Mouse (Mus musculus): ENCODE results near the gene Clasrp. TPM values are rescaled to one million over a fixed set of nuclear protein-coding genes. Genes with fewer than 3 reads are reported as not detected.

The Clasrp gene
- polyA plus RNA-seq, 1 experiment from 2014 or later, result 60.5 TPM

GRCm38 (mm10) chr7:19540771-19541566 lies 63.3 kb downstream of the Clasrp start:
- 94% methylated on average over 2 of the region's 2 CpGs for WGBS
- peak overlapping the region; percentile 13; the same call in 1 of the 2 replicates for H3K9ac ChIP-seq
- H3K4me1 ChIP-seq (replicated peaks), result peaks cover 48% of the 10 kb centered on the region
- no peak overlapping the region for H3K4me2 ChIP-seq
- H3K36me3 ChIP-seq, result no peaks in the 10 kb centered on the region
- H3K4me3 ChIP-seq, result no peak overlapping the region
- H3K27ac ChIP-seq, result peak overlapping the region; percentile 70; the same call in 1 of the 2 replicates
- H3K9me3 ChIP-seq, result no peaks in the 10 kb centered on the region
- H3K27me3 ChIP-seq, result no peaks in the 10 kb centered on the region
- ATAC-seq (ENCODE audit: low FRiP score), result no peak

- Histone ChIP-seq H3K9me3 (no peaks in the 10 kb centered on the region), H3K27me3 (no peaks in the 10 kb centered on the region), H3K4me2 (no peak overlapping the region), H3K9ac (no peak overlapping the region), H3K4me3 (no peak overlapping the region), H3K27ac (no peak overlapping the region), H3K36me3 (peaks cover 55% of the 10 kb centered on the region), H3K4me1 (replicated peaks) (peaks cover 10% of the 10 kb centered on the region)
- 93% methylated on average over 10 of the region's 10 CpGs for WGBS
- no peak for ATAC-seq (ENCODE audit: low FRiP score)
Measured at GRCm38 (mm10) chr7:19534676-19535075, 69.6 kb downstream of the Clasrp start.

- Histone ChIP-seq H3K4me3 (no peak overlapping the region), H3K27me3 (no peaks in the 10 kb centered on the region), H3K9me3 (no peaks in the 10 kb centered on the region), H3K4me1 (replicated peaks) (peaks cover 6% of the 10 kb centered on the region), H3K9ac (no peak overlapping the region), H3K27ac (no peak overlapping the region), H3K36me3 (peaks cover 69% of the 10 kb centered on the region), H3K4me2 (no peak overlapping the region)
- ATAC-seq (ENCODE audit: low FRiP score), result no peak
- 88% methylated on average over 14 of the region's 14 CpGs for WGBS
Measured at GRCm38 (mm10) chr7:19532240-19532639, 72.0 kb downstream of the Clasrp start.

- 77% methylated on average over 10 of the region's 10 CpGs for WGBS
- Histone ChIP-seq H3K36me3 (peaks cover 69% of the 10 kb centered on the region), H3K9me3 (no peaks in the 10 kb centered on the region)
Measured at GRCm38 (mm10) chr7:19531077-19531476, 73.2 kb downstream of the Clasrp start.

More at GRCm38 (mm10) chr7:19531077-19531476, 73.2 kb downstream of the Clasrp start:
- Histone ChIP-seq H3K27me3 (no peaks in the 10 kb centered on the region), H3K27ac (no peak overlapping the region), H3K4me1 (replicated peaks) (no peaks in the 10 kb centered on the region; the same call in 1 of the 2 replicates), H3K9ac (no peak overlapping the region), H3K4me2 (no peak overlapping the region), H3K4me3 (no peak overlapping the region)
- no peak for ATAC-seq (ENCODE audit: low FRiP score)

Other genes with a start within 250 kb of the Clasrp start
- 20.9 and 22.1 TPM in 2 replicates for gene Cd3eap, start 245.0 kb downstream of the Clasrp start, polyA plus RNA-seq (2015; fragmentation: Nextera tagmentation; extraction: Ambion mirVana)
- gene Ppp1r13l, start 244.7 kb downstream of the Clasrp start, polyA plus RNA-seq (2015; fragmentation: Nextera tagmentation; extraction: Ambion mirVana), result 1.4 and 2.2 TPM in 2 replicates
- gene Ercc2, start 222.5 kb downstream of the Clasrp start, polyA plus RNA-seq (2015; fragmentation: Nextera tagmentation; extraction: Ambion mirVana), result 20.9 and 28.4 TPM in 2 replicates
- 2.1 and 2.4 TPM in 2 replicates for gene Klc3, start 200.4 kb downstream of the Clasrp start, polyA plus RNA-seq (2015; fragmentation: Nextera tagmentation; extraction: Ambion mirVana)
- gene Ckm, start 199.7 kb downstream of the Clasrp start, polyA plus RNA-seq (2015; fragmentation: Nextera tagmentation; extraction: Ambion mirVana), result 0.81 and 0.87 TPM in 2 replicates
- 16.1 TPM in 2 replicates for gene Mark4, start 145.7 kb downstream of the Clasrp start, polyA plus RNA-seq (2015; fragmentation: Nextera tagmentation; extraction: Ambion mirVana)
- gene Exoc3l2, start 141.2 kb downstream of the Clasrp start, polyA plus RNA-seq (2015; fragmentation: Nextera tagmentation; extraction: Ambion mirVana), result 0.38 and 0.43 TPM in 2 replicates
- 3.2 and 3.5 TPM in 2 replicates for gene Bloc1s3, start 96.1 kb downstream of the Clasrp start, polyA plus RNA-seq (2015; fragmentation: Nextera tagmentation; extraction: Ambion mirVana)
- gene Trappc6a, start 96.1 kb downstream of the Clasrp start, polyA plus RNA-seq (2015; fragmentation: Nextera tagmentation; extraction: Ambion mirVana), result 43.9 and 44.9 TPM in 2 replicates
- gene Nkpd1, start 86.6 kb downstream of the Clasrp start, polyA plus RNA-seq (2015; fragmentation: Nextera tagmentation; extraction: Ambion mirVana), result 0.32 and 0.50 TPM in 2 replicates
- gene Ppp1r37, start 41.4 kb downstream of the Clasrp start, polyA plus RNA-seq (2015; fragmentation: Nextera tagmentation; extraction: Ambion mirVana), result 32.1 and 32.7 TPM in 2 replicates
- 0.17 and 0.22 TPM in 2 replicates for gene Zfp296, start 27.2 kb downstream of the Clasrp start, polyA plus RNA-seq (2015; fragmentation: Nextera tagmentation; extraction: Ambion mirVana)
- 139 and 144 TPM in 2 replicates for gene Gemin7, start 26.9 kb downstream of the Clasrp start, polyA plus RNA-seq (2015; fragmentation: Nextera tagmentation; extraction: Ambion mirVana)
- 4.9 and 5.4 TPM in 2 replicates for gene Relb, start 25.0 kb upstream of the Clasrp start, polyA plus RNA-seq (2015; fragmentation: Nextera tagmentation; extraction: Ambion mirVana)
- gene Clptm1, start 60.5 kb upstream of the Clasrp start, polyA plus RNA-seq (2015; fragmentation: Nextera tagmentation; extraction: Ambion mirVana), result 108 and 109 TPM in 2 replicates
- 0.56 TPM in 1 of 2 replicates, not detected in the other for gene Apoc2, start 73.5 kb upstream of the Clasrp start, polyA plus RNA-seq (2015; fragmentation: Nextera tagmentation; extraction: Ambion mirVana)
- gene Gm44805, start 76.9 kb upstream of the Clasrp start, polyA plus RNA-seq (2015; fragmentation: Nextera tagmentation; extraction: Ambion mirVana), result not detected in 2 replicates
- gene Apoc4, start 77.0 kb upstream of the Clasrp start, polyA plus RNA-seq (2015; fragmentation: Nextera tagmentation; extraction: Ambion mirVana), result 0.12 TPM in 1 of 2 replicates, not detected in the other
- gene Apoc1, start 88.2 kb upstream of the Clasrp start, polyA plus RNA-seq (2015; fragmentation: Nextera tagmentation; extraction: Ambion mirVana), result 2.7 and 3.8 TPM in 2 replicates
- gene Apoe, start 94.7 kb upstream of the Clasrp start, polyA plus RNA-seq (2015; fragmentation: Nextera tagmentation; extraction: Ambion mirVana), result 339 and 374 TPM in 2 replicates
- gene Tomm40, start 111.0 kb upstream of the Clasrp start, polyA plus RNA-seq (2015; fragmentation: Nextera tagmentation; extraction: Ambion mirVana), result 119 and 124 TPM in 2 replicates
- 49.1 and 49.8 TPM in 2 replicates for gene Nectin2, start 146.0 kb upstream of the Clasrp start, polyA plus RNA-seq (2015; fragmentation: Nextera tagmentation; extraction: Ambion mirVana)
- 8.1 and 10.7 TPM in 2 replicates for gene Bcam, start 166.5 kb upstream of the Clasrp start, polyA plus RNA-seq (2015; fragmentation: Nextera tagmentation; extraction: Ambion mirVana)
- not detected in 2 replicates for gene Cblc, start 192.3 kb upstream of the Clasrp start, polyA plus RNA-seq (2015; fragmentation: Nextera tagmentation; extraction: Ambion mirVana)
- gene Bcl3, start 218.3 kb upstream of the Clasrp start, polyA plus RNA-seq (2015; fragmentation: Nextera tagmentation; extraction: Ambion mirVana), result 0.60 and 1.5 TPM in 2 replicates
- 7.6 and 9.3 TPM in 2 replicates for gene Gm19345, start 247.5 kb upstream of the Clasrp start, polyA plus RNA-seq (2015; fragmentation: Nextera tagmentation; extraction: Ambion mirVana)